Mouse (Mus musculus): ENCODE measurements around the gene Senp7.

GRCm38 (mm10) chr16:56006798-56007197, 41.3 kb upstream of the Senp7 start:
- TF ChIP-seq GATA1 (IDR thresholded peaks at IDR 0.05; ENCODE audit: borderline replicate concordance, low read length), result no peak
- TF ChIP-seq FLI1 (IDR thresholded peaks at IDR 0.05; ENCODE audit: low read length), result no peak

Measured in megakaryocyte, embryonic 14.5 days (primary cell).